Mouse (Mus musculus): ENCODE measurements around the gene Srrm2.

The Srrm2 gene

GRCm38 (mm10) chr17:23806867-23807266 is 16.5 kb downstream of the Srrm2 start:
- no peak for DNase-seq (ENCODE audit: low spot score)

DNA sequence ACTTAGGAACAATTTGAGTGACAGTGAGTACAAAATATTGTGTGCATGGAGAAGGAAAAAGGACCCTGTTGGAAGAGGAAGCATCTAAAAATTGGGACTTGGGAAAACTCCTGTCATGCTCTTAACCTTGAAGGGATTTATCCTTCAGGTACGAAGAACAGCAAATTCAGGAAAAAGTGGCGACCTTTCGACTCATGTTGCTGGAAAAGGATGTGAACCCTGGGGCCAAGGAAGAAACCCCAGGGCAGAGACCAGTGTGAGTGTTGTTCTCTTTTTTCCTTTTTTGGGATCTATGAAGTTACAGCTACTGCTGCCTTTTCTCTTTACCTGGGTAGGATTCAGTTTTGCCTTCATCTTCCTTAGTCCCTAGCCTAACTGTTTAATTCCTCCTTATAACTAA is 17.6 kb downstream of the Srrm2 start:
- DNase-seq (ENCODE audit: low spot score) = no peak

DNA sequence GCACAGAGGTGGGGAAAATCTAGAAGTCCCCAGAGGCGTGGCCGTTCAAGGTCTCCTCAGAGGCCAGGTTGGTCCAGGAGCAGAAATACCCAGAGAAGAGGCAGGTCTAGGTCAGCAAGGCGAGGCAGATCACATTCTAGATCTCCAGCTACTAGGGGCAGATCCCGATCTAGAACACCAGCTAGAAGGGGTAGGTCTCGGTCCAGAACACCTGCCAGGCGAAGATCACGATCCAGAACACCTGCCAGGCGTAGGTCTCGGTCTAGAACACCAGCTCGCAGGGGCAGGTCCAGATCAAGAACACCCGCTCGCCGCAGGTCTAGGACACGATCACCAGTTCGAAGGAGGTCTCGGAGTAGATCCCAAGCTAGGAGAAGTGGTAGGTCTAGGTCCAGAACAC is 25.3 kb downstream of the Srrm2 start:
- no peak for DNase-seq (ENCODE audit: low spot score)

DNA sequence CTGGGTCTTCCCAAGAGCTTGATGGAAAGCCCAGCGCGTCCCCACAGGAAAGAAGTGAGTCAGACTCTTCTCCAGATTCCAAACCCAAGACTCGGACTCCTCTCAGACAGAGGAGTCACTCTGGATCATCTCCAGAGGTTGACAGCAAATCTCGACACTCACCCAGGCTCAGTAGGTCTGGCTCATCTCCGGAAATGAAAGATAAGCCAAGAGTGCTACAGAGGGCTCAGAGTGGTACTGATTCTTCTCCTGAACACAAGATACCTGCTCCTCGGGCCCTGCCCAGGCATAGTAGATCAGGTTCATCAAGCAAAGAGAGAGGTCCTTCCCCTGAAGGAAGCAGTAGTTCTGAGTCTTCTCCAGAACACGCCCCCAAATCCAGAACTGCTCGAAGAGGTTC is 28.2 kb downstream of the Srrm2 start:
- no peak for DNase-seq (ENCODE audit: low spot score)

DNA sequence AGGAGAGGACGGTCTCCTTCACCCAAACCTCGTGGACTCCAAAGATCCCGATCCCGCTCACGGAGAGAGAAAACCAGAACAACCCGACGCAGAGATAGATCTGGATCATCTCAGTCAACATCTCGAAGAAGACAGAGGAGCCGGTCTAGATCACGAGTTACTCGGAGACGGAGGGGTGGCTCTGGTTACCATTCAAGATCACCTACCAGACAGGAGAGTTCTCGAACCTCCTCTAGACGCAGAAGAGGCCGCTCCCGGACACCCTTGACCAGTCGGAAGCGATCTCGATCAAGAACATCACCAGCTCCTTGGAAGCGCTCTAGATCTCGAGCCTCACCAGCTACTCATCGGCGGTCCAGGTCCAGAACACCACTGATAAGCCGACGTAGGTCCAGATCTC is 28.9 kb downstream of the Srrm2 start:
- no peak for DNase-seq (ENCODE audit: low spot score)

DNA sequence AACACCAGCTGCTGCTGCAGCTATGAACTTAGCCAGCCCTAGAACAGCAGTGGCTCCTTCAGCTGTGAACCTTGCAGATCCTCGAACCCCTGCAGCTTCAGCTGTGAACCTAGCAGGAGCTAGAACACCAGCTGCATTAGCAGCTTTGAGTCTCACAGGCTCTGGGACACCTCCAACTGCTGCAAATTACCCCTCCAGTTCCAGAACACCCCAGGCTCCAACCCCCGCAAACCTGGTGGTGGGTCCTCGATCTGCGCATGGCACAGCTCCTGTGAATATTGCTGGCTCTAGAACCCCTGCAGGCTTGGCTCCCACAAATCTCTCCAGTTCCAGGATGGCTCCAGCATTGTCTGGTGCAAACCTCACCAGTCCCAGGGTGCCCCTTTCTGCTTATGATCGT is 30.4 kb downstream of the Srrm2 start:
- DNase-seq (ENCODE audit: low spot score) = no peak

DNA sequence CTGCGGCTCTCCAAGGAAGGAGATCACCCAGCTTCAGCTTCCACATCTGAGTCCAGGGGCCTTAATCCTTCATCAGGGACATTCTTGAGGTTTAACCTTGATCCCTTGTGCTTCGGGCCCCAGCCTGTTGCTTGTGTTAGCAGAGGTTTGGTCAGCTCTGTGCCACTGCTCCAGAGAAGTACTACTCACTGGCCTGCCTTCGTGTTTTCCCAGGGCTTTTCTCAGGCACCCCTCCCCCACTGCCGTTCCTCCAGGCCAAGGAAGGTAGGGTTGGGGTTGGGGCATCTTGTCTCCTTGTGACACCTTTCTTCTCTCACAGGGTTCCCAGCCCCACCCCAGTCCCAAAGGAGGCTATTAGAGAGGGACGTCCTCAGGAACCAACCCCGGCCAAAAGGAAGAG is 31.8 kb downstream of the Srrm2 start:
- no peak for DNase-seq (ENCODE audit: low spot score)

DNA sequence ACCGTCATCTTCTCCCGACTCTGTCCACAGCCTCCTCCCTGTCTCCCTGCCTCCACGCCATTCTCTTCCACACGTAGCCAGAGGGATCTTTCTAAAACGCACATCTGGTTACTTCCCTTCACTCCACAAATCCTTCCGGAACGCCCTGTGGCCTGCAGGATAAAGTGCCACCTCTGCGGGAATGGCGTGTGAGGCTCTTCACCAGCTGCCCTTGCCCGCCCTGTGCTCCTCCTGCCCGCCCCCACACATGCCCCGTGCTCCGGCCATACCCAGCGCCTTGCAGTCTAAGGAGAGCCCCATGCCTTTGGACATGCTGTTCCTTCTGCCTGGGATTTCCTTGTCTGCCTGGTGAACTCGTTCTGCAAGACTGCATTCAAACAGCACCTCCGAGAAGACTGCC is 32.7 kb downstream of the Srrm2 start:
- DNase-seq (ENCODE audit: low spot score) = no peak

DNA sequence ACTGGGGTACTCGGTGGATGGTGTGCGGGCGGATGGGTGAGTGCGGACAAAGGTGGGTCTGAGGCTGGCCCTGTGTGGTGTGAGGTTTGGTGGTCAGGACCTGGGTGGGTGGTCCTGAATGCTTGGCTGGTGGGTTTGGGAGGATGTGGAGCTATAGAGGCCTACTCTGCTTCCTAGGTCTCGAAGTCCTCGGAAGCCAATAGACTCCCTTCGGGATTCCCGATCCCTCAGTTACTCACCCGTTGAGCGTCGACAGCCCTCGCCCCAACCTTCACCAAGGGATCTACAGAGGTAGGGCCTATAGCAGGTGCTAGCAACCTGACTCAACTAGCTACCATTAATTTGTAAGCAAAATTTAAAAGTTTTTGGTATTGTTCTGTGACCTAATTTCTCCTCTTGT is 33.3 kb downstream of the Srrm2 start:
- DNase-seq (ENCODE audit: low spot score) = no peak

- no peak for DNase-seq (ENCODE audit: low spot score)
Observed at GRCm38 (mm10) chr17:23825591-23825990, 35.3 kb downstream of the Srrm2 start.

- peak; percentile 67 for DNase-seq (ENCODE audit: low spot score)
Observed at GRCm38 (mm10) chr17:23828271-23829001, 38.1 kb downstream of the Srrm2 start.

GRCm38 (mm10) chr17:23829064-23829619 is 38.8 kb downstream of the Srrm2 start, which contains the start of gene Elob:
TSS of gene Elob (minus strand) at chr17:23829136.
- peak; percentile 89 for DNase-seq (ENCODE audit: low spot score)

- no peak for DNase-seq (ENCODE audit: low spot score)
Observed at GRCm38 (mm10) chr17:23831201-23831600, 40.9 kb downstream of the Srrm2 start.

DNA sequence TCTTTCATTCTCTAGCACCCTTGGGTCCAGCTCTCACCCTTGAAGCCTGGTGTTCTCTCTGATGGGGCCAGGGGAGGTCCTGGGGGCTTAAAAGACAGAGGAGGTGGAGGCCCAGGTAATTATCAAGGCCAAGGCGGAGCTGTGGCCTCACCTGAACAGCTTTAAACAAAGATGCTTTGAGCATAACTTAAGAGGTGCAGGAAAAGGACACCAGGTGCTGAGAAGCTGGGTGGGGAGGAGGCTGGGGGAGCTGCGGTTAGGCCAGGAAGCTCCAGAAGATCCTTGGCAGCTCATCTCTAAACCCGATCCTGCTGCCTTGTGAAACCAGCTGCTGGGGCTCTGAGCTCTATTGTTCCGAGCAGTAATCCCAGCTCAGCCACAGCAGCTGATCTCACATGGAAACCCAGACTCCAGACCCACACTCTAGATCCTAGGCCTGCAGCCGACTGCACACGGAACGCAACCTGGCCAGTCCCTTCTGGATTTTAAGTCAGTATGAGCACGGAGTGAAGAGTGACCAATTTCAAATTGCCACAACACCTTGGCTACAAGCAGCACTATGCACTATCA is 45.8 kb downstream of the Srrm2 start, which contains the start of gene Prss33:
Gene Prss33 (minus strand): TSS at position 51 of the 570 bp plus-strand sequence.
- DNase-seq (ENCODE audit: low spot score) = peak; percentile 35

- peak; percentile 91 for DNase-seq (ENCODE audit: low spot score)
Observed at GRCm38 (mm10) chr17:23841145-23841544, 50.8 kb downstream of the Srrm2 start.

- DNase-seq (ENCODE audit: low spot score) = peak; percentile 67
Observed at GRCm38 (mm10) chr17:23843141-23843811, 52.9 kb downstream of the Srrm2 start.

GRCm38 (mm10) chr17:23843812-23844273 is 53.5 kb downstream of the Srrm2 start, which contains the start of the genes Prss32 and Prss41:
TSS of gene Prss32 (plus strand) at chr17:23843855.
TSS of gene Prss41 (minus strand) at chr17:23844172.
- peak; percentile 83 for DNase-seq (ENCODE audit: low spot score)

DNA sequence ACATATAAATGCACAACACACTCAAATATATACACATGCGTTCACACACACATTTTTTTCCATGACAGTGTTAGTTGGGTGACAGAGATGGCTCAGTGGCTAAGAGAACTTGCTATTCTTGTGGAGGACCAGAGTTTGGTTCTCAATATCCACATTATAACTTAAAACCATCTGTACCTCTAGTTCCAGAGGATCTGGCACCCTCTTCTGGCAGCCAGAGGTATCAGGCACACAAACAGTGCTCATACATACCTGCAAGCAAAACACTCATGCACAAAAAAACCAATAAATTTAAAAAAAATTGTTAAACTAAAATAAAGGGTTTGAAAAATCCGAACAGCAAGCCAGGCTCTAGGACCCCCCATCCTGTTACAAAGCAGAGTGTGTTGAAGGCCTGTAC is 59.7 kb downstream of the Srrm2 start:
- DNase-seq (ENCODE audit: low spot score) = no peak

- peak; percentile 80 for DNase-seq (ENCODE audit: low spot score)
Observed at GRCm38 (mm10) chr17:23850853-23851749, 60.8 kb downstream of the Srrm2 start.

GRCm38 (mm10) chr17:23853292-23853691 is 63.0 kb downstream of the Srrm2 start:
- peak; percentile 81 for DNase-seq (ENCODE audit: low spot score)

GRCm38 (mm10) chr17:23854229-23854765 is 64.0 kb downstream of the Srrm2 start:
- no peak for DNase-seq (ENCODE audit: low spot score)

All from retina, embryonic 14.5 days (tissue).